Mouse (Mus musculus): ENCODE measurements at regions not wholly inside any gene's neighbourhood (a gene's known extent, or its start where the extent isn't known, plus 50 kb on each side); places are given as distances from the start of the nearest gene placed in this dataset.

- CTCF ChIA-PET = no interaction called here
These were observed 154.1 kb downstream of the Htr1b start for GRCm38 (mm10) chr9:81479534-81479933.

More at GRCm38 (mm10) chr9:81479534-81479933, 154.1 kb downstream of the Htr1b start:
- POLR2A ChIA-PET = interaction anchor here in 1 of 4 experiments (0.7 kb wide), 1 partner anchor 20 kb away, joined by 4 read pairs; no protein-coding TSS in a partner anchor

Measured in embryonic stem cell, embryonic (primary cell).